Mouse (Mus musculus) testis, postnatal 10 days (tissue): ENCODE results near the gene Fam205c.

ENCODE experiments used
- DNase-seq: peaks from one replicate; pipeline ENCODE4 v3.0.0; 2021; ENCODE audit warnings: low spot score

The Fam205c gene

DNA sequence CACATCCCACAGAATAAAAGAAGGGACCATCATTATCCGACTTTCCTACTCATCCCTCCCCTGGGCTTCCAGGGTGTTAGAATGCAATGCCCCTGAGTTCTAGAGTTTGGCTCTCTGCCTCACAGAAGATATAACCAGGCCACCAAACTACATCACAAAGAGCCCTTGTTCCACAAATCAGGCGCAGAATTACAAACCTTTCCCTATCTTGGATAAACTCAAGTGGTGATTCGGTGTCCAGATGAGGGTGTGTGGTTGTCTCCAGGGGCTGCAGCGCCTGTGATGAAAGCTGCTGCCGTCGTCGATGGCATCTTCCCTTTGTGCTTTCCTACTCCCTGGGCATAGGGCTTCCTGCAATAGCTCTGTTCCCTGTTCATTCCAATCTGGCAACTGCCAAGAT is at the start of gene Fam205c:
Fam205c (minus strand) TSS at position 101 of the 400 bp plus-strand sequence.
- peak; percentile 30 for DNase-seq

DNA sequence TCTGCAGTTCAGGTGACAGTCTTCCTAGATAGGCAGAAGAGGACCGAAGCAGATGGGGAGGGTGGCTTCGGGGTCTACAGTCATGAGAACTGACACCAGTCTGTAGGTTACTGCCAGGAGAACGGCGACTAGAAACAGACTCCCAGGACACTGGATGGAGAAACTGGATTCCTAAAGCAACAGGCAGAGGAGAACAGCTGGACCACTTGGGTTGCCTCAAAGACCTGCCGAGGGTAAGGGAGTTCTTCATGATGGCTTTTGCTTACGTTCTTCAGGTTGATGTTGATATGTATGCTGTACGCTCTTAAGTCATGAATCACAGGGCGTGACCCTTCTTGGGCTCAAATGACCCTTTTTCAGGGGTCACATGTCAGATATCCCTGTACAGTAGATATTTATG is 48.4 kb upstream of the Fam205c start:
- peak; percentile 31 for DNase-seq

DNA sequence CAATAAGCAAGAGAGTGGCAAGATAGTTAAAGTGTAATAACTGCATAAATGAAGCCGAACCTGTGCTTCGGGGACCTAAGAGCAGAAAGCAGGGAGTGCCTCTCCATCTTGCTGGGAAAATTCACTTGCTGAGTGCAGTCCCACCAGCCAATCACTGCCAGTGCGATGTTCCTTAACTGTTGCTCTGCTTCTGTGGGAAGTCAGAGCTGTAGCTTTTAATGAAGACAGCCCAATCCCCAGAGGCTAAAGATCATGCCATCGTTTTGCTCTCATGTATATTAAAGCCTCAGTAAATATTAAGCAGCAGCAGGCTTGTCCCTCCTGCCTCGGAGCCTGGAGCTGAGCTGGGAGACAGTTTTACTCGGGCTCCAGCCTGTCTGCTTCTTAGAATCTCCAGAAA is 48.0 kb upstream of the Fam205c start:
- DNase-seq = no peak

- DNase-seq = no peak
Observed at GRCm38 (mm10) chr4:42921536-42921935, 47.5 kb upstream of the Fam205c start.

GRCm38 (mm10) chr4:42920726-42921125 is 46.7 kb upstream of the Fam205c start:
- peak; percentile 16 for DNase-seq

GRCm38 (mm10) chr4:42917402-42917774 is 43.4 kb upstream of the Fam205c start:
- peak; percentile 54 for DNase-seq

DNA sequence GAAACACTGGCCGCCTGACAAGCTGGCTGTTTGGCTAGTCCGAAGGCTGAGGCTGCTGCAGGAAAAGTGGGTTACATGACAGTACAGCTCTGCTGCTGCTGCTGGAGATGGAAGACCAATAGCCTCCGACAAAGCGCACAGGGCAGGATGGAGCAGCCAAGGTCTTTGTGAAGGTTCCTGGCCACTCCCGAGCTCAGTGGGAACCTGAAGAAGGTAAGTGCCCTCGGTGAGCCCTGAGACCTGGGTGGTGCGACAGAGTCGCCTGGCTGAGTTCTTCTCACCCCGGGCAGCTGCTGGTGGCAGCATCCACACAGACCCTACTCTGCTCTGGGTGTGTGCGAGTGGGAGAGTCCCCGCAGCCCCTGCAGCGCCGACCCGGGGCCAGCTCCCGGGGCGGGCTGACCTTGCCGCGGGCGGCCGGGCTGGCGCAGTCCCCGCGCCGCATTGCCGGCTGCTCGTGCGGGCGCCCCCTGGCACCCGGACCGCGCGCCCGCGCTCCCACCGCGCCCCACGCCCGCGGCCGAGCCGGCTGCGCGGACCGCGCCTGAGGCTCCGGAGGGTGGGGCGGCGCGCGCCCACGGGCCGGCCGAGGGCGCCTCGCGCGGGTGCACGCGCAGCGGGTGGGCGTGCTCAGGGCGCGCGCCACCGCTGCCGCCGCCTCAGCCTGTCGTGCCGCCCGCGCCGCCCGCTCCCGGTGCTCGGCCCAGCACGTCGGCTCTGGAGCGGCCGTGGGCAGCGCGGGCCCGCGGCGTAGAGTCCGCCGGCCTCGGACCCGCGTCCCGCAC is 42.8 kb upstream of the Fam205c start, which contains the start of gene Phf24:
Phf24 (plus strand) TSS at position 44 of the 785 bp plus-strand sequence.
- DNase-seq = peak; percentile 54

- peak; percentile 31 for DNase-seq
Observed at GRCm38 (mm10) chr4:42915966-42916365, 41.9 kb upstream of the Fam205c start.

GRCm38 (mm10) chr4:42915311-42915710 is 41.3 kb upstream of the Fam205c start:
- peak; percentile 16 for DNase-seq

GRCm38 (mm10) chr4:42913391-42913790 is 39.4 kb upstream of the Fam205c start:
- DNase-seq = peak; percentile 21

DNA sequence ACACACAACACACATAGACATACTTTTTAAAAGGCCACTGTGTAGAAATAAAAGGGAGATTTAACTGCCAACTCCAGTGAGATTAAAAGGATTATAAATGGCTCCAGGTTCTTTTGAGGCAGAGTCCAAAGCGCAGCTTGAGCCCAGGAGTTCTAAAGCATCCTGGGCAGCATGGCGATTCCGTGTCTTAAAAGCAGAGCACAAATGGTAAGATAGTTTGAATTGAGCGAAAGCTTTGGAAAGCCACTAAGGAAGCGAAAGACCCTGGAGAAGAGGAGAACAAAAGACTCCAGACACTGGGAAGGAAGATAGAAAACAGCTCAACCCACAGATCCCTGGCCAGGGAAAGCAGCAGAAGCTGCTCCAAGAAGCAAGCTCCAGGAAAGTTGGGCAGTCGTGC is 30.9 kb upstream of the Fam205c start:
- DNase-seq = peak; percentile 11

GRCm38 (mm10) chr4:42904523-42904922 is 30.5 kb upstream of the Fam205c start:
- peak; percentile 15 for DNase-seq

- DNase-seq = no peak
Observed at GRCm38 (mm10) chr4:42903942-42904341, 29.9 kb upstream of the Fam205c start.

- DNase-seq = peak; percentile 25
Observed at GRCm38 (mm10) chr4:42902730-42903129, 28.7 kb upstream of the Fam205c start.

DNA sequence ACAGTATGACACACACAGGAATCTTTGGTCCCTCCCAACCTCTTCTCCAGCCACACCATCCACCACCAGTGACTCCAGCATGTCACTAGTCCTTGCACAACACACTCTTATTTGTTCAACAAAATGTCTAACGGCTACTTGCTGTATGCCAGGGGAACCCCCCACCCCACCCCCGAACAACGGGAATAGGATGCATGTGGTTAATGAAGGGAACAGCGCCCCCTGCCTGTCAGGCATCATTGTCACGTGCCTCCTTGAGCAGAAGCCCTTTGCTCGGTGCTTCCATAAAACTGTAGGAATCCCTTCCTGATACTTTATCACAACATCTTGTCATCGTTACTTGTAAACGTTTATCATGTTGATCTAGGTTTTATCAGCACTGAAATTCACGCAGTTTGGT is 28.1 kb upstream of the Fam205c start:
- peak; percentile 65 for DNase-seq

GRCm38 (mm10) chr4:42900878-42901277 is 26.8 kb upstream of the Fam205c start:
- peak; percentile 38 for DNase-seq

DNA sequence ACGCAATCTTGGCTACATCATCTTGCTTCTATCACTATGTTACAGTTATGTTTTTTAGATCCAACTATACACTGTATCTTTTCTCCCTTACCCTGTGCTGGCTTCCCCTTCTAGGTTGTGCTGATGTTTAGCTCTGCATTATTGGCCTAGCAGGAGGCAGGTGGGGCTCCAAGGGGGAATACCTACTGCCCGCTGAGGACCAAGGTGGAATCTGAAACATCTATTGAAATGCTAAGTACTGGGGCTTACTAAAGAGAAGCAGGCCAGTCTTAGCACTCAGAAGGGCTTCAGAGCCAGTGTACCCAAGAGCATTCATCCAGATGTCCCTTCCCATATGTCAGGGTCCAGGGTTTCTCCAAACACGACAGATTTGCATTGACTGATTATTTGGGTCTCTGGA is 24.9 kb upstream of the Fam205c start:
- no peak for DNase-seq

GRCm38 (mm10) chr4:42895118-42895517 is 21.1 kb upstream of the Fam205c start:
- DNase-seq = no peak

DNA sequence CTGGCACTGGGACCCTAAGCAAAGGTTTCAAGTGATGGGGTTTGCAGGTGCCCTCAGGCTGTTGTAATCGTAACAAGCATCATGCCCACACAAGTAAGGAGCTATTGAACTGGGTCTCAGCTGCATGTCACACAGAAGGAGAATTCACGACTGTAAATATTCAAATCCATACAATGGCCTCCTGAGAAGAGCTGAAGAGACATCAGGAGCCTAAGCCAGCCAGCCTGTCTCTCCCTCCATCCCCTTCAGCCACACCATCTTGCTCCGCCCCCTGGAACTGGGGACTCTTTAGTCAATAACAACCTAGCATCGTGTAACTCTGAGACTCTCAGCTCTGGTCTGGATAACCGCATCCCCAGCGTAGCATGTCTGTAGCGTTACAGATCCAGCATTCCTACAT is 17.1 kb upstream of the Fam205c start:
- peak; percentile 21 for DNase-seq

GRCm38 (mm10) chr4:42888806-42889205 is 14.8 kb upstream of the Fam205c start:
- DNase-seq = peak; percentile 29

GRCm38 (mm10) chr4:42886926-42887325 is 12.9 kb upstream of the Fam205c start:
- peak; percentile 21 for DNase-seq

DNA sequence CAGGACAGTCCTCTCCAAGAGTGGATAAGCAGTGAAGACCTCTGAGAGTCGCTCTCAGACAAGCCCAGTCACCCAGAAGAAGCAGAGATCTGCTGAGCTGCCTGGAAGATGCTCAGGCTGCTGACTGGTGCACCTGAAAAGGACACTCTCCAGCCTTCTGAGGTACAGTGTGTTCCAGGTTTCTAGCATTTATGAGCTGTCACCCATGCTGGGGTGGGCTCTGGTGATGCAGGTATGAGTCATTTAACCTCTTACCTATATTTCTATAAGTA is 6.6 kb upstream of the Fam205c start:
- DNase-seq = no peak

DNA sequence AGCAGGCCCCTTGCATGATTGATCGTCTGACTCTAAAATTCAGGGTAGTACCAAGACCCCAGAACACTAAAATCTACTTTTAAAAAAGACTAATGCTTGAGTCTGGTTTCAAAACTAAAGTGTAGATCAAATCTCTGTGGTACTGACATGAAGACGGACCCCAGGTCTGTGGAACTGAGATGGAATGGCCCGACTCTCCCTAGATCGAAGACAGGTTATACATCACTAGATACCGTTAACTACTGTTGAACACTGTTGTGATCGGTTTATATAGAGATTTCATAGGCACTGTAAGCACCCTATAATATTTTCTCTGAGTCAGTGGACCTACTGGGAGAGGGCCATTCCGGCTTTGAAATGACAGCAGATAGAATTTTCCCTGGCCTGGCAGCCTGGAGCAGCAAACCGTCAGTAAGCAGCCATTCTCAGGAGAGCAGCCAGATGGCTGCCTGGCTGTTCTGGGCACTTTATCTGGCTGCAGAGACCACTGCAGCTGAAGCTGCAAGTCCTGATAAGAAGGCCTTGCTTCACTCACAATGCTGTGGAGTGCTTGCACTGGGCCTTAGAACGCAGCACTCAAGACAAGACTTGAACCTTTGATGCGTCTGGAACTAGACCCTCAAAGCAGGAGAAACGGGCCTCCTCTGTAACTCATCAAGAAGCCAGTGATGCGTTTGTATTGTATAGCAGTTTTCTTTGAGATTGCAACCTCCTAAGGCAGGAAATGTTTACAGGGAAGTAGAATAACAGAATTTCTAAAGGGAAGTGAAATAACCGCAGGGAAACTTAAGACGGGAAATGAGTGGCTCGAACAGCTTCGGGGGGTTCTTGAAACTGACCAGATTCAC is 6.0 kb upstream of the Fam205c start:
- no peak for DNase-seq
